Mouse (Mus musculus) 3134 (cell line): ENCODE results near the gene Gm20441.
A peak's percentile ranks its signal among the peaks of the same experiment; 100 is the strongest.
"Not testable (repeated sequence)": the region's sequence is repeated elsewhere in the genome, so short reads cannot be mapped to it uniquely, and the experiment has no call there.

Experiments used
- DNase-seq: peaks from one replicate; pipeline ENCODE4 v3.0.0-alpha.2; 2011; ENCODE audit warnings: low spot score; ENCODE audit not compliant: insufficient read length; ENCODE audit errors: extremely low read depth

Gene Gm20441

DNA sequence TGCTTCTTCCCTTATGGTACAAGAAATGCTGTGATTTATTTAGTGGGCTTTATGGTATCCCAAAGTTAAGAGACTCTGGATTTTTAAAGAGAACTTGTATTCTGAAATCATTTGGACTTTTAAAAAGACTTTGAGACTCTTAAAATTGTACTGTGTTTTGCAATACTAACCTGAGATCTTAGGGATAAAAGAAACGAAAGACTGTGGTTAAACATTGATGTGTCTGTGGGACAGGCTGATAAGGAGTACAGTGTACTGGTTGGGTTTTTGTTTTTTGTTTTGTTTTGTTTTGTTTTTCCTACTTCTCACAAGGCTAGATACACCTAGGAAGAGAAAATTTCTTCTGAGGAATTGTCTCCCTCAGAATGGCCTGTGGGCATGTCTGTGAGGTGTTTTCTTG is 4.7 kb upstream of the Gm20441 start:
- no peak for DNase-seq

DNA sequence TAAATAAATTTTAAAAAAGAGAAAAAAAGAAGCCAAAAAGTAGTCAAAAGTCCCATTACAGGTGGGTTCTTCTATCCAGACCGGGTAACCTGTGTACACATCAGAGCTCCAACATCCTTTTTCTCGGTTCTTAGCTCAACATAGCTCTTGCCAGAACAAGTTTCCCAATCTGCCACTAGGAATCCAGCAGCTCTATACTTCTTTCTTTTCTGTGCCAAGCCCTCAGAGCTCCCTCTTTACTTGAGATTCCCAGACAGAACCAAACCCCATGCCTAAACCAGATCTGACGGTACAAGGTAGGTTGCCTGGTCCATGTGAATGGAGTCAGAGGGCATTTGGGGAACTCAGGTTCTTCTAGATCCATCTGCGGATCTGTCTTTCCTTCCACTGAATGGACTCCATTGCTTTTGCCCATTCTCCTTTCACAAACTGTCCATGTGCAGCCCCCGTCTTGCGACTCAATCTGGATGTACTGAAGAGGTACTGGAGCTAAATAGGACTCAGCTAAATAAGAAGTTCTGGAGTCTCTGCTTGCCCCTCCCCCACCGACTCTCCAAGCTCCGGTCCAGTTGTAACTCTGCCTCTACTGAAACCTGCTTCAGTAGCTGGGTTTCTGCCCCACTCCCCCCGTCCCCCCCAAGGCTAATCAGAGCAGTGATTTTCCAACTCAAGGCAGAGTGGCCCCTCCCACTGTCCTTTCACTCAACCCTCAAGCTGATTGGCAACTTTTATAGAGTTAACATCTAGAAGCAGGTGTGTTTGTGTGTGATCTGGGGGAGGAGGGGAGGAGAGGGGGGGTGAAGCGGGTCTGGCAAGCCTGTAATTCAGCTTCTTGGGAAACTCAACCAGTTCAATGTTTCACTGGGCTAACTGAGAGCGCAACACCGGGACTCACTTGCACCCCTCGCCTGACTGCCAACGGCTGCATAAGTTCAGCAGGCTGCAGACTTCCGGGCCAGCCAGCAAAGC is 1.3 kb downstream of the Gm20441 start:
- DNase-seq, result no peak

GRCm38 (mm10) chr10:75777885-75778284 is 2.9 kb downstream of the Gm20441 start:
- DNase-seq, result no peak

DNA sequence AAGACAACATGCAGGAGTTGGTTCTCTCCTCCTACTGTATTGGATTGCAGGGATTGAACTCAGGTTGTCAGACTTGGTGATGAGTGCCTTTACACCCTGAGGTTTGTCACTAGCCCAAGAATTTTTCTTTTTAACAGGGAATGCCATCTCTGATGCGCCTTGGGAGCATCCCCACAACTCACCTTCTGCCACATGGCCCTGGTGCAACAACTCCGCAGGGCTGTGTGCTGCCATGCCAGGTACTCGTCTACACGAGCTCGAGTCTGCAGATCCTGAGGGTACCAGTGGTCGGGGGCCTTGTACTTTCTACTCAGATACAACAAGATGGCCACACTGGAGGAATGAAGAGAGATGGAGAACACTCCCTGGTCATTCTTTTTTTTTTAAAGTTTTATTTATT is 4.2 kb downstream of the Gm20441 start:
- no peak for DNase-seq

DNA sequence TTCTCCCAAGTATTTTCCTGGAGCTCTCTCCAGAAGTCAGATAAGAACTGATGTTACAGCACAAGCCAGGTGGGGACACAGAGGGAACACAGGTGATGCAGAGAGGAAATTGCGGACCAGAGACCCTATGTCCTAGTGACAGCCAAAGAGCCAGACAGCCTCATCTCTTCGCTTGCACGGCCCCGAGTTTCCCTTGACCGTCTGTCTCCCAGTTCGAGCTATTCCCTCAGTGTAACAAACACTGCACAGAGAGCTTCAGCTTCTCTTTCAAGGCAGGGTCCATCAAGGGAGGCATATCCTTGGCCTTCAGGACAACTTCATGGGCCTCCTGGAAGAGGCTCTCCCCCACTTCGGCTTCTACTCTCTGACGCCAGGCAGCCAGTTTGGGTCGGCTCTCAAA is 6.2 kb downstream of the Gm20441 start:
- no peak for DNase-seq

DNA sequence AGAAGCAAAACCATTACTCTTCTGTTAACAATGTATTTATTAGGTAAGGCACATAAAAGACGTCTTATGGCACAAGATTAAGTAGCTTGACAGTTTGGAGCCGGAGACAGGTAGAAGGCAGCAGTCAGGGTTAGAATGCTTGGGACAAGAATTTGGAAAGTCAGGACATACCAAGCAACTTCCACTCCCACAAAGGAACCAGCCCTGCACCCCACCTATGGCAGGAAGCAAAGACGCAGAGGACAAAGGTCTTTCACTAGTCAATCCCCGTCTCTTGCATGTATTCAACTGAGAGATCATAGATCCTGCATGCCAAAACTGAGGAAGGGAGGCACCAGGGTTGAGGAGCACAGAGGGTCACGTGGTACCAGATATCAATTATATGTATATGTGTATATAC is 6.7 kb downstream of the Gm20441 start:
- no peak for DNase-seq

DNA sequence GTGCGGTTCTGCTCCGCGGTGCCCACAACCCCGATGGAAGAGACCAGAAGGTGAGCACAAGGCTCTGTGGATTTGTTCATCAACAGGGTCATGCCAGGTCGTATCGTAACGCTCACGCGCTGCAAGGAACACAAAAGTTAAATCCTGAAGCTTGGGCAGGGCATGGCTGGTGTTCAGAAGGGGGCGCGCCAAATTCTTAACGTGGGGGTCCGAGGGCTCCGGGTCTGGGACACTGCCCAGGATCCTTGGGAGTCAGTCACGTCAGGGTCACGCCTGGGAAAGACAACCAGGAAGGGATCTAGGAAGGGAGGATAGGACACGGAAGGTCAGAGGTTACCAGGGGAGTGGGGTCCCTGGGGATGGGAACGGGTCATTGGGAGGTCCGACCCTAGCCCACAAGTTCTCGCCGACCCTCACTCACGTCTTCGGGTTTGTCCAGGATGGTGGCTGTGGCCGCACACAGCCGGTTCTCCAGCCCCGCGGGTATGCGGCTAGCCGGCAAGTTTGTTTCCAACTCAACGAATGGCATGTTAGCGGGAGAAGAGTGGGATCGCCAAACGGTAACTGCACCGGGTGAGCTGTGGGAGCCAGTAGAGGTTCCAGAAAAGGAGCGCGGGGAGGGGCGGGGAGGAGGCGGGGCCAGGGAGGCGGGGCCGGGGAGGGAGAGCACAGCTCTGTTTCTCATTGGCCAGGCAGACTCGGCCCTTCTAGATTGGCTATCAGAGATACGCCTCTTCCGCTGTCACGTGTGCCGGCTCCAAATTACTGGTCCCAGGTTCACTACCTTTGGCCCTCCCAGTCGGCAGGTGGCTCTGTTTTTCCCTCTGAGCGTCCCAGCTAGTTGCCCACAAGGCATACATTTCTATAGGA is 7.7 kb downstream of the Gm20441 start, which contains the start of gene Ddt:
TSS of gene Ddt (minus strand) at position 620 of the 870 bp plus-strand sequence.
- peak; percentile 80 for DNase-seq

- not testable (repeated sequence) for DNase-seq
These were observed 13.0 kb downstream of the Gm20441 start for GRCm38 (mm10) chr10:75767756-75768155.

- DNase-seq, result no peak
These were observed 13.9 kb downstream of the Gm20441 start for GRCm38 (mm10) chr10:75766856-75767255.

DNA sequence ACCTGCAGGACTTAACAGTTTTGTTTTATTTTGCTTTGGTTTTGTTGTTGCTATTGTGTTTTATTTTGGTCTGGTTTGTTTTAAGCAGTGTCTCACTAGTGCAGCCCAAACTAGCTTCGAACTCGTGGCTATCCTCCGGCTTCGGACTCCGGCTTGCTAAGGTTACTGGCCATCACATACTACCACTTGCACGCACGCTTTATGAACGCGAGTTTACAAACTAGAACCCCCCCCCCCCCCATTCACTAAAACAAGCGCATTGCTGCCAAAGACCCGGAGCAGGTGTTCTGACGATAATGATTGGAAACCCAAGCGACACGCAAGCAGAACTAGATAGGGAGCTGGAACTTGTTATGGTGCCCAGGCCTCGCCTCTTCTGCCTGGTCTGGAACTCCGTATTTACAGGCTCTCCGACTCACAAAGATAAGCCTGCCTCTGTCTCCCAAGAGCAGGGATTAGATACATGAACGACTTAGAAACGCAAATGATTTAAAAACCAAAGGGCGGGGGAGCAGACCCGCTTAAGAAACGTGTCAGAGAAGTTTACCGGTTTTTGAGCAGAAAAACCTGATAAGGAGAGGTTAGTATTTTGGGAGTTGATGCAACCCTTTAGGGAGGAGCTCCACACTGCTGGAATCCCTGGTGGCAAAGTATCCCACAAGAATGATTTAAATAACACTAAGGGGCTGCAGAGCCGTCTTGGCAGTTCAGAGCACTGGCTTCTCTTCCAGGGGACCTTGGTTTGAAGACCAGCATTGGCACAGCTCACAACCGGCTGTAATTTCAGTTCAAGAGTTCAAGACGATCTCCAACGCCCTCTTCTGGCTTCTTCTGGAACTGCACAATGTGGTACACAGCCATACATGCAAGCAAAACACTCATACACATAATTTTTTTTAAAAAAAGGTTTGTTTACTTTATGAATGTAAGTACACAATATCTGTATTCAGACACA is 16.0 kb downstream of the Gm20441 start:
- DNase-seq, result peak; percentile 53

- DNase-seq, result peak; percentile 93
These were observed 16.9 kb downstream of the Gm20441 start, which contains the start of gene Cabin1 for GRCm38 (mm10) chr10:75763682-75764518. Gene Cabin1 (minus strand): TSS chr10:75764341.

DNA sequence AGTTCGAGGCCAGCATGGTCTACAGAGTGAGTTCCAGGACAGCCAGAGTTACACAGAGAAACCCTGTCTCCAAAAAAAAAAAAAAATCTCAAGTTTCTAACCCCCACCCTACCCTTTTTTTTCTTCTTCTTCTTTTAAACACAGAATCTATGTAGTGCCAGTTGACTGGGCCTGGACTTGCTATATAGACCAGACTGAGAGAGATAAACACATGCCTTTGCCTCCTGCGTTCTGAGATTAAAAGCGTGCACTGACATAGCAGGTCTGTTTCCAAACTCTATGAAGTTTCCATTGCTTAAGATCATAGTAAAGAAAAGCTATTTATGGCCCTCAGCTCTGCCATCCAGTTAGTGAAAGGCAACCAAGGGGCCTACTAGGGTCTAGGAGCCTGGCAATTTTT is 18.3 kb downstream of the Gm20441 start:
- no peak for DNase-seq

- DNase-seq, result no peak
These were observed 20.4 kb downstream of the Gm20441 start for GRCm38 (mm10) chr10:75760311-75760710.

DNA sequence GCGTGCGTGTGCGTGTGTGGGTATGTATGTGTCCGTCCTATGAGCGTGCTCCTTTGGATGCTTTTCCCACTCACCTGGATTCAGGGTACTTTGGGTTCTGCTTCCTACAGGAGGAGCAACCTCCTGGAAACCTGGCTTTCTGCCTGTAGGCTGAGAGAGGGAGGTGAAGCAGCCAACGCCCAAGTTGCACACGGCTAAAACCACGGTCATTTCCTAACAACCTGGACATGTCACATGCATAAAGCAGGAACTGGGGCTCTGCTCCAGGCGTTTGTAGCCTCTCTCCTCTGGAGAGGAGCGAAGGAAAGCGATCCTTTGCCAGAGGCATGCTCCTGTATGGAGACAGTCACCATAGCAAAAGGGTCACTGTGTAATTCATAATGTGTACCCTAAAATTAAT is 24.0 kb downstream of the Gm20441 start:
- DNase-seq, result no peak

DNA sequence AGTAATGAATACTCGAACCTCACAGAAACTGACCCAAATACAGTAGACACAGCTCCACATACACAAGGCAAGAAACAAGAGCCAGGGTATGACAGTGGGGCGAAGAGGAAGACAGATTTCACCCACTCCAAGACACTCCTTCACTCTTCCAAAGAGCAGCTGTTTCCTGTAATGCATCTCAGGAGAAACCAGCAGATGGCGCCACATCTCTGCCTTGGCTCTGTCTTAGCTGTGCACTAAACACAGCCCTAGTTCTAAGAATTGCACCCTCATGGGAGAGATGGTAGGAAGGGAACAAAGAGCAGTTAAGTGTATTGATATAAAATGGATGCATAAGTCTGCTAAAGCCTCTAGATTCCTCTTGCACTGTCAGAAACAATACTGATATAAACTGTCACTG is 36.7 kb downstream of the Gm20441 start:
- no peak for DNase-seq

GRCm38 (mm10) chr10:75743369-75743768 is 37.4 kb downstream of the Gm20441 start:
- no peak for DNase-seq

DNA sequence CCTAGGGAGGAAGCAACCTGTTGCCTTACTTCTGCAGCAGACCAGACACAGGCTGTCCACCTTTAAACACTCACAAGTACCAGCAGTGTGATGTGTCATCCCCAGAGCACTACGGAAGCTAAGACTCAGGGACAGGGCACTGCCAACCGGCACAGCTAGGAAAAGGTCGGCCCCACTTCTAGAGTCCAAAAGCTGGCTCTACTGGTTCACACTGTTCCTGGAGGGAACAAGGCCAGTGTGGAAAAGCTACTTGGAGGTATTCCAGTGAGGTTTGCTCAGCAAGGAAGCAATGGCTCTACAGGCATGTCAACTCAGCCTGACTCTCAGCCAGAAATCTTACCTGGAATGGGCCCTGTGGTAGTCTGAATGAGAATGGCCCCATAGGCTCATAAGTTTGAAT is 39.9 kb downstream of the Gm20441 start:
- no peak for DNase-seq

DNA sequence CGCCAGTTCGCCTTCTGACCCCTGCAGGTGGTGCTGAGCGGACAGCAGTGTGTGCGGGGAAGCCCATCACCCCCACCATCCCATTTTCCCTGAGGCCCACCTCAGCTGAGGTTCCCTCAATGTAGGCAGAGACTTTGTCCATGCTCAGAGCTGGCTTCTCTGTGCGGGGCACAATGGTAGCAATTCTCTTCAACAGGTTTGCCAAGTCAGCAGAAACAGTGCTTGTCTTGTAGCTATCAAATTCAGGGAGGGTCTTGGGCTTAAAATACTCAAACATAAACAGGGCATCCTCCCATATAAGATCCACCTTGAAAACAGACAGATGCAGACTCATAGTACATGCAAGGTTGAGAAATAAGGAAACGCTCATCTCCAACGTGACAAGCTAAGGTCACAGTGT is 55.3 kb downstream of the Gm20441 start:
- no peak for DNase-seq
